Mouse (Mus musculus) frontal cortex, postnatal 36 days (tissue): ENCODE data around the gene Ecsit.

Experiments
- DNase-seq, 2 experiments: peaks; one replicate each; pipeline ENCODE4 v3.0.0; 2022; ENCODE audit warnings: low spot score in 2 of 2

Ecsit gene

GRCm38 (mm10) chr9:22051161-22051957, 33.9 kb downstream of the Ecsit start:
- DNase-seq, result no peak

DNA sequence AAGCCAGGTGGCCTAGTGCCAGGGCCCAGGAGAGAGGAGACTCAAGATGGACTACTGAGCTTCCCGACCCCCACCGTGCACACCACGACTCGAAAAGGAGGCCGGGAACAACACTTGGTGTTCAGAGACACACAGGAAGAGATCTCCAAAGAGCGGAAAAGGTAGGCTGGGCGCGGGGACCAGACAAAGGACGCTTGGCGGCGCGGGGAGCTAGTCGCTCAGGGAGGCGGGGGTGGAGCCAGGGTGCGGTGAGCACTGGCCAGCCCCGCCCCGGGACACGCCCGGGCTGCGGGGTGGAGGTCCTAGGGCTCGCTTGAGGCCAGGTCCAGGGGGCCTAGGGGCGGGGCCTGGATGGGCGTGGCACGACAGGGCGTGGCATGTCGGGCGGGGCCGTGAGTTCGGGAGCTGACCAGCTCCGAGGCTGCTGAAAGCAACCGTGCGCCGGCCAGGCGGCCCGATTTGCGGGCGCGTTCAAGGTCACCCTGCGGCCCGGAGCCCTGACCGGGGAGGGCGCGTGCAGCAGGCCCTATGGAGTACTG, 34.8 kb downstream of the Ecsit start:
- peak; percentile 60 to 65 for DNase-seq

- no peak for DNase-seq
Observed at GRCm38 (mm10) chr9:22049721-22050270, 35.4 kb downstream of the Ecsit start.

GRCm38 (mm10) chr9:22049315-22049714, 35.9 kb downstream of the Ecsit start:
- DNase-seq, result no peak

GRCm38 (mm10) chr9:22047329-22047728, 37.9 kb downstream of the Ecsit start:
- DNase-seq, result no peak

- DNase-seq, result no peak
Observed at GRCm38 (mm10) chr9:22041832-22042231, 43.4 kb downstream of the Ecsit start.

DNA sequence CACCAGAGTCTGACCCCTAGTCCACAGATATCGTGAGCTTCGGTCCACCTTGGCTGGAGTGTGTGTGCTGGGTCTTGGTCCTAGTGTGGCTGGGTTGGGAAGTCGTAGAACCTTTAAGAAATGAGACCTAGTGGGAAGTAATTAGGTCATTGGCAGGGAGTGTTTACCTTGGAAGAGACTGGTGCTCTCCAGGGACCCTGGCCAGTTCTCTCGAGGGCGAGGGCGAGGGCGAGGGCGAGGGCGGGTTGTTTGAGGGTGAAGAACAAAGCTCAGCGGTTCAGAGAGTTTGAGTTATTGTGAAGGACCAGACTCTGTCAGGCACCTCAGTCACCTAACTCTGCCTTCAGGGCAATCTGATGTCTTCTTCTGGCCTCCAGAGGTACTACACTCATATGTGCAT, 47.4 kb downstream of the Ecsit start:
- no peak for DNase-seq

DNA sequence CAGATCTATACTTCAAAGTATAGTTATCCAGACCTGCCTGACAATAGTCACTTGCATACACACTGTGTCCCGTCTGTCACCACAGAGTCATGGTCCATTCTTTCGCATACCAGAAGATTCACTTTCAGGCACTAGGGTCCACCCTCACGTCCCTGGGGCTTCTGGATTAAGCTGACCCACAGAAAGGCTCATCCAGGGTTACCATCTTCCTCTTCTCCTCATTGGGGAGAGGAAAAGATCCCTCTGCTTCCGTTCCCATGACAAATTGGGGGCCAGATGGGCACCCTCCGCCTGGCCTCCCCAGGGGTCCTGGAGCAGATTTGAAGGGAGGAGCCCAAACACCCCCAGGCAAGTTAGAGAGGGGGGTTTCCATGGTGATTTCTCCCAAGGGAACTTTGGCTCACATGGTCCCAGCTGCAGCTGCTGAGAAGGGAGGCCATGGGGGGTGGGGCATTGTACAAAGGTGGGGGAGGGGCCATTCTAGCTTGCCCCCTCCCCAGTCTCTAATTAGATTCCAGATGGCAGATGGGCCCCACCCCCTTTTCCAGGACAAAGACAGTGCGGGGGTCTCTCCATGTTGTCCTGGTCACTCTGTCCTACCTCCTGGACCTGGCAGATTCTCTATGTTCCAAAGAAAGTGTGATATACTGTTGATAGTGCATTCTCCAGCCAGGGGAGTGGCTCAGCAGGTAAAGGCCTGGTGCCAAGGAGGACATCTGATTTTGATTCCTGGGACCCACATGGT, 49.8 kb downstream of the Ecsit start:
- no peak for DNase-seq

- no peak for DNase-seq
Observed at GRCm38 (mm10) chr9:22030386-22030785, 54.9 kb downstream of the Ecsit start.

GRCm38 (mm10) chr9:22028467-22028866, 56.8 kb downstream of the Ecsit start:
- DNase-seq, result no peak

DNA sequence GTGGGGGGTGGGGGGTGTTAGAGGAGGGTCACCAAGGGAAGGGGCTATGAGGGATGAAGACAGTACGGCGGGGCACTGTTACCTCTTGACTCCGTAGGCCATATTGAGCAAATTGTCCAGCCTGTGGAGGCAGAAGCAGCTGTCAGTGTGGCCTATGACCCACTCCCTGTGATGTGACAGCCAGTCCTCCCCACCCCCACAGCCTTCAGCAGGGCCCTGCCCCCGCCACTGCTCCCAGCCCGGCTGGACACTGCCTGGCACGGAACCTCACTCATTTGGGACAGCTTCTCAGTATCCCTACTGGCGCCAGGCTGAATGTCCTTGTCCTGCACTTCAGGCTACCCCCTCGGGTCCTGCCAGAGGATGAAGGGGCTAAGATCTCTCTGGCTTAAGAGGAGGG, 60.6 kb downstream of the Ecsit start:
- no peak for DNase-seq
